Mouse (Mus musculus) hindbrain, postnatal 0 days (tissue): ENCODE results near the gene Gm10643. TPM values are rescaled to one million over a fixed set of nuclear protein-coding genes. Genes with fewer than 3 reads are reported as not detected.

Experiments used
- ATAC-seq: fragments of 200-750 bp; cut with Nextera tagmentation; 2 replicates; pipeline ENCODE4 v1.8.0; 2017; ENCODE audit warnings: mild to moderate bottlenecking, moderate TSS enrichment, moderate library complexity
- DNase-seq: peaks from one replicate; pipeline ENCODE4 v3.0.0-alpha.2; 2015; ENCODE audit warnings: low spot score
- H3K27ac ChIP-seq: fragments of 300-500 bp; sonication (generic); 2 replicates; pipeline ENCODE4 v1.5.1; 2014; ENCODE audit warnings: mild to moderate bottlenecking
- H3K27me3 ChIP-seq: fragments of 300-500 bp; sonication (generic); 2 replicates; pipeline ENCODE4 v1.6.1; 2014; ENCODE audit warnings: low read length, mixed read lengths; ENCODE audit not compliant: insufficient read depth
- H3K36me3 ChIP-seq: fragments of 300-500 bp; sonication (generic); 2 replicates; pipeline ENCODE4 v1.6.1; 2014; ENCODE audit warnings: low read length, mixed read lengths; ENCODE audit not compliant: insufficient read depth
- H3K4me1 ChIP-seq: fragments of 300-500 bp; sonication (generic); 2 replicates; pipeline ENCODE4 v1.6.1; 2014; ENCODE audit warnings: antibody characterized with exemption, low read length, mixed read lengths; ENCODE audit not compliant: insufficient read depth
- H3K4me2 ChIP-seq: fragments of 300-500 bp; sonication (generic); 2 replicates; pipeline ENCODE4 v1.6.1; 2014; ENCODE audit warnings: low read depth, mild to moderate bottlenecking, low read length, moderate library complexity, mixed read lengths
- H3K4me3 ChIP-seq: fragments of 300-500 bp; sonication (generic); 2 replicates; pipeline ENCODE4 v1.5.1; 2014; ENCODE audit warnings: low read length
- H3K9ac ChIP-seq: fragments of 300-500 bp; sonication (generic); replicated peaks from 2 replicates; pipeline ENCODE4 v1.6.1; 2014; ENCODE audit warnings: mild to moderate bottlenecking, low read length, moderate library complexity, mixed read lengths
- H3K9me3 ChIP-seq: fragments of 300-500 bp; sonication (generic); 2 replicates; pipeline ENCODE4 v1.6.1; 2016; ENCODE audit warnings: low read length, mixed read lengths
- CTCF ChIP-seq: IDR thresholded peaks from 2 replicates; pipeline ENCODE4 v1.5.1; 2016; ENCODE audit warnings: antibody characterized with exemption, control low read depth, low read depth
- WGBS: fragments of 180-500 bp; shearing (Covaris S2); extraction: QIAGEN DNeasy Blood & Tissue Kit; methylation state at CpG from one replicate; pipeline ENCODE4 v1.1.7; 2014; 5-methylcytosine and 5-hydroxymethylcytosine counted together
- polyA plus RNA-seq: library from polyadenylated mRNA; unstranded; fragments of >200 nt; fragmentation: Nextera tagmentation; extraction: Ambion mirVana; gene quantifications from 2 replicates; pipeline ENCODE4 v1.2.1, GENCODE M21; 2015
- total RNA-seq: library from RNA; depleted of rRNA; stranded (reverse); fragments of >200 nt; gene quantifications from 2 replicates; pipeline ENCODE4 v1.2.3, GENCODE M21; 2014

Gm10643 gene
- total and polyA plus RNA-seq, 2 experiments from 2014 or later, result 1.6 to 3.0 TPM

DNA sequence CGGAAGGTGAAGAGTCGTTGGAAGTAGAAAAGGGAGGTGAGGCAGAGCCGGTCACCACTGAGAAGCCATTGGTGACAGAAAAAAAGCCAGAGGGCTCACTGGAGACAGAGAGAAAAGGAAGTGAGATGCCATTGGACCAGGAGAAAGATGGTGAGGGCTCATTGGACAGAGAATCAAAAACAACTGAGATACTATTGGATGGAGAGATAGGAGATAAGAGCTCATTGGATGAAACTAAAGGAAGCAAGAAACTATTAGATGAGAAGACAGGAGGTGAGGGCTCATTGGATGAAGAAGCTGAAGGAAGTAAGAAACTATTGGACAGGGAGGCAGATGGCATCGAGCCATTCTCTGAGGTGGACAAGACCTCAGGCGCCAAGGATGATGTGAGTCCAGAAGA, 35.7 kb downstream of the Gm10643 start:
- Histone ChIP-seq H3K4me2 (no peak overlapping the region), H3K9ac (no peak overlapping the region), H3K4me1 (peaks cover 7% of the 10 kb centered on the region; the same call in 1 of the 2 replicates), H3K4me3 (no peak overlapping the region), H3K36me3 (no peaks in the 10 kb centered on the region), H3K9me3 (no peaks in the 10 kb centered on the region), H3K27me3 (no peaks in the 10 kb centered on the region), H3K27ac (no peak overlapping the region)
- TF ChIP-seq CTCF, result no peak
- ATAC-seq (no peak), DNase-seq (no peak)
- 90% methylated on average over 5 of the region's 5 CpGs for WGBS

DNA sequence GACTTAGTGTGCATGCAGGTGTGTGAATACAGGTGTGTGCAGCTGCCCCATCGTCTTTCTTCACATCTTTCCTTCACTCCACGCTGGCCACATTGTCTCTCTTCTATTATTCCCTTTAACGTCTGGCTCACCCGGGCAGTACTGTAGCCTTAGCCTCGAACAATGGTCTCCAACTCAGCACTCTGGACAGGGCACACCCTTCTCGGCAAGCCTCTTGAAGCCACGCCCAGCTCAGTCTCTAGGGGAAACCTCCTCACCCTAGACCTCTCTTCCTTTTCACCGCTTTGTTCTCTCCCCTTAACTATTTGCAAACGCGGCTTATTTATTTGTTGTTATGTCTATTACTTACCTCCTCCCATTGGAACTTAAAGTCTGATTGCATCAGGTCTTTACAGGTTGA, 37.5 kb downstream of the Gm10643 start:
- H3K9me3 ChIP-seq, result no peaks in the 10 kb centered on the region
- TF ChIP-seq CTCF, result no peak
- 14% methylated on average over 10 of the region's 10 CpGs for WGBS
- no peak overlapping the region for H3K4me2 ChIP-seq
- DNase-seq (no peak), ATAC-seq (no peak)
- no peaks in the 10 kb centered on the region for H3K27me3 ChIP-seq
- H3K4me1 ChIP-seq, result peaks cover 7% of the 10 kb centered on the region; the same call in 1 of the 2 replicates
- H3K36me3 ChIP-seq, result no peaks in the 10 kb centered on the region
- no peak overlapping the region for H3K27ac ChIP-seq
- no peak overlapping the region for H3K4me3 ChIP-seq
- no peak overlapping the region for H3K9ac ChIP-seq

DNA sequence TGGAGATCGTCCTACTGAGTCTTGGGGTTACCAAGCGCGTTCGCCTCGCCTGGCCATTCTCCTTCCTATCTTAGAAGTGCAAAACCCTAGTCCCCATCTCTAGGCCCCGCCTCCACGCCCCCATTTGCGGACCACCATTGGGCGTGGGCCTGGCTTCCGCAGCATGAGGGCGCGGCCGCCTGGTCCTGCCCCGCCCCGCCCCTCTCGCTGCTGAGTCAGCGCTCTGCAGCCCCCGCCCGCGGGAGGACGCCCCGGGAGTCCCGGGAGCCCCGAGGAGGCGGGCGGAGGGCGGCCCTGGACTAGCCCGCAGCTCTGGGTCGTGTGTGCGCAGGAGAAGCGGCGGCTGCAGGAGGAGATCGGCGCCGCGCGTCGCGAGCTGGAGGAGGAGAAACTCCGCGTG, 39.1 kb downstream of the Gm10643 start:
- TF ChIP-seq CTCF, result no peak
- Histone ChIP-seq H3K9ac (peak overlapping the region; percentile 49), H3K4me3 (peak overlapping the region; percentile 48), H3K4me2 (peak overlapping the region; percentile 72), H3K9me3 (no peaks in the 10 kb centered on the region), H3K4me1 (peaks cover 7% of the 10 kb centered on the region; the same call in 1 of the 2 replicates), H3K36me3 (no peaks in the 10 kb centered on the region), H3K27me3 (no peaks in the 10 kb centered on the region), H3K27ac (no peak overlapping the region)
- WGBS, result under 1% methylated on average over 41 of the region's 41 CpGs
- peak; percentile 65; the same call in 1 of the 2 replicates for ATAC-seq
- DNase-seq, result peak; percentile 63

DNA sequence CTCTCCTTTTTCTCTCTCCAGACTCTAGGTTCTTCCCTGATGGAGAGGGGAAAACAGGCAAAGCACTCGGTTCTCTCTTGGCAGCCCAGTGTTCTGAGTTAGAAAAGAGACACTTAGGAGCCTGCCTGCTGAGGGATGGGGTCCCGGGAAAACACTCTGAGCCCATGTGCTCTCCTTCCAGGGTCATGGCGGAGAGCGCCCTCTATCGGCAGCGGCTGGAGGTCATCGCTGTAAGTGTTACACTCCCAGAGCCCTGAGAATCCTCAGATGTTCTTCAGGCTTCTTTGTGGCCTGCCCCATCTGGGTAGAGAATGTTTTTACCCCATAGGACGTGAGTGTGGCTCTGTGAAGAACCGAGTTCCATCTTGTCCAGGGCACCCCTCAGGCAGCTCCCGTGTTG, 40.8 kb downstream of the Gm10643 start:
- Histone ChIP-seq H3K27ac (no peak overlapping the region), H3K4me1 (peaks cover 7% of the 10 kb centered on the region; the same call in 1 of the 2 replicates), H3K4me2 (no peak overlapping the region), H3K9me3 (no peaks in the 10 kb centered on the region), H3K27me3 (no peaks in the 10 kb centered on the region), H3K36me3 (no peaks in the 10 kb centered on the region), H3K9ac (no peak overlapping the region), H3K4me3 (no peak overlapping the region)
- 11% methylated on average over 10 of the region's 10 CpGs for WGBS
- DNase-seq (peak; percentile 54), ATAC-seq (no peak)
- TF ChIP-seq CTCF, result peak; percentile 70

DNA sequence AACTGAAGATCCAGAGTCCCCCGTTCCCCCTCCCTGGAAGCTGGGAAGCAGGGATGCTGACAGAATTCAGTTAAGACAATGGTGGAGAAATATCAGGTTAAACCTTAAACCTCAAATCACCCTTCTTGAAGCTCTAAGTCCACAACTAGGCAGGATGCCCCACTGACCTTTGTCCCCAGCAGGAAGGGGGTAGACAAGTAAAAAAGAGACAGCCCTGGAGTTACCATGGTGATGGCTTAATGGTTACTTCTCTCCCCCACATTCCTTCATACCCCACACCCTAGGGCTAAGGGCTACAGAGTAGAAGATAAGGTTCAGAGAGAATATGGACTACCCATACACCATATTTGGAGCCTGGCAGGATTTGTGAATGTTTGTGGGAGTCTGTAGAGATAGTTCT, 41.3 kb downstream of the Gm10643 start:
- WGBS, result 85% methylated on average over 1 of the region's 1 CpGs
- Histone ChIP-seq H3K27ac (no peak overlapping the region), H3K27me3 (no peaks in the 10 kb centered on the region), H3K4me2 (no peak overlapping the region), H3K4me1 (peaks cover 7% of the 10 kb centered on the region; the same call in 1 of the 2 replicates), H3K36me3 (no peaks in the 10 kb centered on the region), H3K4me3 (no peak overlapping the region), H3K9ac (no peak overlapping the region), H3K9me3 (no peaks in the 10 kb centered on the region)
- no peak for DNase-seq
- TF ChIP-seq CTCF, result no peak
- no peak for ATAC-seq

DNA sequence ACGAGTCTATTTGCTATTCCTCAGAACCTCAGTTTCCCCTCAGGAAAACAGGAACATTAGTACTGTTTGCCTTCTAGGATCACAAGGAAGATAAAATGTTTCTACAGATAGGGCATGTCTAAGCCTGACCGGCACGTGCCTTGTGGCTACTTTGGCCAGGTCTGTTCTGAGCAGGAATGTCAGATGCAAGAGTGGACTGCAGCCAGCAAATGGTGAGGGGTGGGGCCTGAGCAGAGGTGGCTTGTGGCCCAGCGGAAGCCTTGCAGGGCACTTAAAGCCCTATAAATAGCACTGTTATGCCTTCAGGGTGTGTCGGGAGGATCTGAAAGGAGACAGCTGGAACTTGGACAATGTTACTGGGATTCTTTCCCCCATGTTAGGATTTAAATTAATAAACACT, 41.9 kb downstream of the Gm10643 start:
- peaks cover 7% of the 10 kb centered on the region; the same call in 1 of the 2 replicates for H3K4me1 ChIP-seq
- H3K27ac ChIP-seq, result no peak overlapping the region
- H3K9ac ChIP-seq, result no peak overlapping the region
- H3K27me3 ChIP-seq, result no peaks in the 10 kb centered on the region
- no peak for ATAC-seq
- WGBS, result 59% methylated on average over 5 of the region's 5 CpGs
- H3K4me3 ChIP-seq, result no peak overlapping the region
- no peaks in the 10 kb centered on the region for H3K36me3 ChIP-seq
- no peak for TF ChIP-seq CTCF
- no peak for DNase-seq
- no peaks in the 10 kb centered on the region for H3K9me3 ChIP-seq
- no peak overlapping the region for H3K4me2 ChIP-seq

DNA sequence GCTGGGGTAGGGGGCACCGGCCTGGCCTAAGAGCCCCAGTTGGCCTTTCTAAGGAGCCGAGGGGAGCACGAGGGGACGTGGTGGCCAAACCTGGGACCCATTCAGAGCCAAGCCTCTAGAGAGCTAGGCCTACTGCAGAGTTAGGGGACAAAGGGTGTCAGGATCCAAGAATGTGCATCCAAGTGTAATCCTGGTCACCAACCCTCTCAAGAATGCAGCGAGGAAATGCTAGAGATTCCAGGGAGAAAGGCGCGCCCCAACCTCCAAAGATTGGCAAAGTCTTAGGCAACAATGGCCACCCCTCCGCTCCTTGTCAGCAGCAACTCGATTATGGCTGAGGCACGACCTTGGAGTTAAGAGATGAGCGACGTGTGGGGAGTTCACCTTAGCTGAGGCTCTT, 43.4 kb downstream of the Gm10643 start:
- Histone ChIP-seq H3K27me3 (no peaks in the 10 kb centered on the region), H3K36me3 (no peaks in the 10 kb centered on the region), H3K27ac (no peak overlapping the region), H3K9me3 (no peaks in the 10 kb centered on the region), H3K9ac (no peak overlapping the region), H3K4me2 (no peak overlapping the region), H3K4me3 (no peak overlapping the region), H3K4me1 (peaks cover 7% of the 10 kb centered on the region; the same call in 1 of the 2 replicates)
- 50% methylated on average over 12 of the region's 12 CpGs for WGBS
- TF ChIP-seq CTCF, result no peak
- no peak for ATAC-seq
- DNase-seq, result no peak
